Mouse (Mus musculus) cortical plate, adult 2 months (tissue): ENCODE measurements at regions not wholly inside any gene's neighbourhood (a gene's known extent, or its start where the extent isn't known, plus 50 kb on each side); places are given as distances from the start of the nearest gene placed in this dataset.

Source experiments
- CTCF ChIP-seq: fragments of 200-500 bp; IDR thresholded peaks from 2 replicates; pipeline ENCODE4 v1.5.1; 2011; ENCODE audit warnings: mild to moderate bottlenecking, control low read depth, low read length; ENCODE audit not compliant: insufficient read depth; ENCODE audit errors: extremely low read depth
- POLR2A ChIP-seq: fragments of 200-500 bp; IDR thresholded peaks from 2 replicates; pipeline ENCODE4 v1.6.1; 2011; ENCODE audit warnings: mild to moderate bottlenecking, low read length, control low read depth; ENCODE audit not compliant: insufficient read depth; ENCODE audit errors: extremely low read depth

DNA sequence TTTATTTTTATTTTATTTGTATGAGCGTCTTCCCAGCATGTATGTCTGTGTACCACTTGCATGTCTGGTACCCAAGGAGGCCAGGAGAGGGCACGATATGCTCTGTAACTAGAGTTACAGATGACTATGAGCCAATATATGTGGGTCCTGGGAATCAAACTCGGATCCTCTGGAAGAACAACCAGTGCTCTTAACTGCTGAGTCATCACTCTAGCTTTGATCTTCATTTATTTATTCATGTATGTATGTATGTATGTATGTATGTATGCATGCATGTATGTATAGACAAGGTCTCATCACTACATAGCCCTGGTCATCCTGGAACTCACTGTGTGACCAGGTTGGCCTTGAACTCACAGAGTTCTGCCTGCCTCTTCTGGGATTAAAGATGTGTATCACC lies 124.9 kb downstream of the Kctd15 start:
- TF ChIP-seq CTCF (no peak), POLR2A (no peak)
